Mouse (Mus musculus): ENCODE measurements around the gene Prr36.

Gene Prr36

DNA sequence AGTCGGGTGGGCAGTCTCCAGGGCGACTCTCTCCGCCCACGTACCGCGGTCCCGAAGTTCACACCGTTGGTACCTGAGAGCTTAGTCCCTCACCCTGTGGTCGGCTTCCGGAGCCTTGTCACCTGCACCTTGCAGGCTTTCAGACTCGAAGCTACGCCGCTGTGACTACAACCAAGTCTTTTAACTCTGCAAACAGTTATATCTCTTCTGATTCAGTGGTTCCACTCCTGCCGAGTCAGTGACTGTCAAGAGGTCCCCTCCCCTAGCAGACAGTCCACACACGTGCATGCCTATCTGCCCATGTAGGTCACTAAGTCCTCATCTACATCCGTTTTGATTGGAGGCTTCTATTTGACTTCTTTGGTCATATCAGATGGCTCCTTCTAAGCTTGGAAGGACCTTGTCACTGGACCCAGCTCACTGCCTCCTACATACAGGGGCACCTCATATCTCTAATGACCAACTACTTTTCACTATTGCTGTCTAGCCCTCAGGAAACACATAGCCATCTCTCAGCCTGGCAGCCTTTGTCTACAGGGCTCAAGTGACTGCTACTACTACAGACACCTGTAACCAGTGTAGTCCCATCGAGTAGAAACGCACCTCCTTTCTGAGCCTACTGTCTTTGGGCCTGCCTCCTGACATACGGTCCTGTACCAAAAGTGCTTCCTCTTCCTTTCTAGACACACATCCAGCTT, 22.1 kb upstream of the Prr36 start:
- no peak for DNase-seq (ENCODE audit: low spot score)

DNA sequence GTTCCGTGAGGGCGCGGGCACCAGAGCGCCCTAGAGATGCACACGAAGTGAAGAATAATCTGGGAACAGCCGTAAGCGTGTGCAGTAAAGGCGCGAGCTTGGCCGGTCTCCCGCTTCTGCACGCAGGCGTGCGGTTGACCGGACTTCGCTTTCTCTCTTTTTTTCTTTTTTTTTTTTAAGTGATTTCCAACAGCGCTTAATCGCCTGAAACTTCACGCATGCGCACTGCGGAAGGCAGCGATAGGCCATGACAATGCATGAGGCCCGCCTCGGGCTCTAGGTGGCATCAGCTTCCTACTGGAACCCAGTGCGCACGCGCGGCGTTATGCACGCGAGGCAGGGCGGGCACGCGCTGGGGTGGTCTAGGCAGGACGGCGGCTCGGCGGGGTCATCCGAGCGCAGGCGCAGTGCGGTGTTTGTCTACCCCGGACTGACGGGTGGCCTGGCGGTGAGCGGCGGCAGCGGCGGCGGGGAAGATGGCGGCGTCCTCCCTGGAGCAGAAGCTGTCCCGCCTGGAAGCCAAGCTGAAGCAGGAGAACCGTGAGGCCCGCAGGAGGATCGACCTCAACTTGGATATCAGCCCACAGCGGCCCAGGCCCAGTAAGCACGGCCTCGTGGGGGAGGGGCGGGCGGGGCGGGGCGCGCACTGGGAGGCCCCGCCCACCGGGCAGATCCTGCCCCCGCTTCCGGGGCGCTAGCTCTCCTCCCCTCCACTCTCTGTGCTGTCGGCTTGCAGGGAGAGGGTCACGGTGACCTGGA, 21.4 kb upstream of the Prr36 start, which contains the start of the genes Map2k7 and Gm49320:
TSS of gene Map2k7 (plus strand) at position 307 of the 759 bp plus-strand sequence.
TSS of gene Gm49320 (plus strand) at position 432 of the 759 bp plus-strand sequence.
- DNase-seq (ENCODE audit: low spot score): peak; percentile 100

GRCm38 (mm10) chr8:4237814-4238433, 20.7 kb upstream of the Prr36 start:
- DNase-seq (ENCODE audit: low spot score): no peak

- no peak for DNase-seq (ENCODE audit: low spot score)
Observed at GRCm38 (mm10) chr8:4230612-4231351, 13.5 kb upstream of the Prr36 start.

DNA sequence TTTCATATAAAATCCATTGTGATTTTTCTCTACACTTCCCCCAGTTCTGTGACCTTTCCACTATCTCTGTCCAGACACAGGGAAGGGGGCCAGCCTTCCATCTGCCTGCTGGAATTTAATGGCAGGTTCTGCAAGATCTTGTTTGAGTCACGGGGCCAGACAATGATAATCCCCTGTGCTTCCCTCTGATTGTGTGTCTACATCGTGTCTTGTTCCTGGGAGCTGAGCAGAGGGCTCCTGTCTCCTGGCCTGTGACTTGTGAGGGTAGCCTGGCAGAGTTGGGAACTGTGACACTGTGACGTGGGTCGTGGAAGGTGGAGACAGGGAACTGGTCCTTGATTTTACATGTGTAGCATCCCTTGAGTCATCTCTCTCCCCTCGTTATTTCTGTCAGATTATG, 12.5 kb upstream of the Prr36 start:
- DNase-seq (ENCODE audit: low spot score): no peak

- DNase-seq (ENCODE audit: low spot score): no peak
Observed at GRCm38 (mm10) chr8:4227919-4228318, 10.7 kb upstream of the Prr36 start.

- no peak for DNase-seq (ENCODE audit: low spot score)
Observed at GRCm38 (mm10) chr8:4226739-4227347, 9.6 kb upstream of the Prr36 start, which contains the start of gene Lrrc8e. Gene Lrrc8e, plus strand, starts transcription at chr8:4226827.

DNA sequence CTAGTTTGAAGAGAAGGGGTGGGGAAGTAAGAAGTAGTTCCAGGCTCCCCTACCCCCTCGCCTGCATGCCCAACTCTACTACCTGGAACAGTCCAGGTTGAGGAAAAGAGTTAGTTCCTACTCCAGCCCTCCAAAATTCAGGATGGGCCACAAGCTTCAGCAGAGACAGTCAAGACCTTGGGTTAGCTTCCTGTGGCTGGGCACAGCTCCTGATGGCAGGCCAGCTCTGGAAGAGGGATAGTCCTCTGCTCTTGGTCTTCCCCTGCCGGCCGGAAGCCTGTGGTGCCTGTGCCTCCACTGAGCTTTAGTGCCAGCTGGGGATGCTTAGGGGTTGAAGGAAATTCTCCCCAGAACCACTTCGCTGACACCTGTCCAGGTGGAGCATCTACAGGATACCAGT, 9.1 kb upstream of the Prr36 start:
- DNase-seq (ENCODE audit: low spot score): no peak

- DNase-seq (ENCODE audit: low spot score): no peak
Observed at GRCm38 (mm10) chr8:4222059-4222458, 4.8 kb upstream of the Prr36 start.

GRCm38 (mm10) chr8:4219617-4220016, 2.4 kb upstream of the Prr36 start:
- no peak for DNase-seq (ENCODE audit: low spot score)

DNA sequence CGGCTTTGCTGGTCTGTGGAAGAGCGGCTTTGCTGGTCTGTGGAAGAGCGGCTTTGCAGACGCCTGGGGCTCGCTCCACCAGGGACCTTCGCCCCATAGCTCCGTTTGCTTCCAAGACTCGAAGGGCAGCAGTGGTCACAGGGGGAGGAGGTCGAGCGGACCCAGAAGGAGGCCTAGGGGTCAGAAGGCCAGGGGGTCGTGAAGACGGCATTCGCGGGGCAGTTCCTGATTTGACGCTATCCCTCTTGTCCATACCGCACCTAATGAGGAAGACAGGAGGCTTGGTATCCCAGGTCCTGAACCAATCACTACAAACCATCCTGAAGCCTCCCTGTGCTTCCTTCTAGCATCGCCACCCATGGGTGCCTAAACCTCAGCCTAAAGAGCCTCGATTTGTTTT, 963 bp downstream of the Prr36 start:
- no peak for DNase-seq (ENCODE audit: low spot score)

DNA sequence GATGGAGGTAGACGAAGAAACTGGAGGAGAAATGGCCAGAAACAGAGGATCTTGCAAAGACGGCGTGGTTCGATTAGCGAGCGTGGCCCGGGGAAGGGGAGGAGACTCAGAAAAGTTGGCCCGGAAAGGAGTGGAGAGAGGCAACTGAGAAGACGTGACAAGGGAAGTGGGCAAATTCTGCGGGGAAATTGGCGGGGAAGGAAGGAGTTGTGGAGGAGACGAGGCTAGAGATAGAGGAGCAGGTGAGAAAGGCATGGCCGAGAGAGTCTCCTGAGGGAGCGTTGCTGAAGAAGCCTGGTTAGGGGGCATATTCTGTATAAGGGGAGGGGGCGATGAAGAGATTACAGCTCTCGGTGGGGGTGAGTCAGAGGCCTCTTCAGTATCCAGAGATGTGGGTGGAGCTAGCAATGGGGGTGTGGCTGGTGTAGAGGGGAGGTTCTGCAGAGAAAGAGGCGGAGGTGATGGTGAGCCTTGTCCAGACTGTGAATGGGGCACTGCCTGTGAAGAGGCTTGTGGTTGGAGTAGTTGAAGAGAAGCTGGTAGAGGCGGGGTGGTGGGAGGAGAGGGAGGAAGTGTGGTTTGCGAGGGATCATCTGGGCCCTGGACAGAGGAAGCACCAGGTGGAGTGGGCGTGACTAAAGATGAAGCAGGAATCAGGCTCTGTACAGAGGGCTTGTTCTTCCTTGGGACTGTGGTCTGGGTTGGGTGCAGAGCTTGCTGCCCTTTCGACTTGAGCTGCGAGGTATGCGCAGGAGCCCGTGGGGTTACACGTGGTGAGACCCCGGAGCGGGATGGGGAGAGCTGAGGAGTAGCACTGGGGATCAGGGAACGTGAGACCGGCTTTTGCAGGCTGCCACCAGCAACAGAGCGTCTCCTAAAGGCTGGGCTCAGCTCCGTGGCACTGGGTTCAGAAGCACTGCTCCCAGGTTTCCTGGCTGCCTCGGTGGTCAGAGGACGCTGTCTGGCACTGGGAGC, 3.0 kb downstream of the Prr36 start:
- no peak for DNase-seq (ENCODE audit: low spot score)

- no peak for DNase-seq (ENCODE audit: low spot score)
Observed at GRCm38 (mm10) chr8:4213210-4214005, 3.9 kb downstream of the Prr36 start.

- no peak for DNase-seq (ENCODE audit: low spot score)
Observed at GRCm38 (mm10) chr8:4212809-4213209, 4.5 kb downstream of the Prr36 start.

DNA sequence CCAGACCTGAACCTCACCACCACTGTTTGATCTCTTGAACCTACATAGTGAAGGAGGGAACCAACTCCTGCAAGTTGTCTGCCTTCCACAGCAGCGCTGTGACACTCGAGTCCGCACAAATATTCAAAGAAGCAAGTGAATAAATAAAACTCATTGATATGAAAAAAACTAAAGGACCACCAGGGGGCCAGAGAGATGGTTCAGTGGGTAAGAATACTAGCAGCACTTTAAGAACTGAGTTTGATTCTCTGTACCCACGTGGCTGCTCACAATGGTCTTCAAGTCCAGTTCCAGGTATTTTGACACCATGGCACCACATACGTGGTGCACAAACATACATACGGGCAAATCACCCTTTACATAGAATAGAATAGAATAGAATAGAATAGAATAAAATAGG, 6.2 kb downstream of the Prr36 start:
- DNase-seq (ENCODE audit: low spot score): no peak

DNA sequence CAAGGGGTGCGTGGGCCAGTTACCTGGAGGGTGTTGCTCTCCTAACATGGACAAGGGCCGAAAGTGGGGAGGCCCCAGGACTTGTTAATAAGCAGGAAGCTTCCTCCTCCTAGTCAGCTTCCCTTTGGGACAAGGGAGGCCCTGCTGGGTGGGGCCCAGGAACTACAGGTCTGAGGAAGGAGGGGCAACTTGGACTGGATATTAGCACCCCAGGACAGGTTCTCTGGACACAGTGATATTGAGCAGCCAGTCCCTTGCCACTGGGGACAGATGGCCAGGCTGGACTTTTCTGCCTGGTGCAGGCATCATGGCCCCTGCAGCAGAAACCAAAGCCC, 10.3 kb downstream of the Prr36 start:
- no peak for DNase-seq (ENCODE audit: low spot score)

DNA sequence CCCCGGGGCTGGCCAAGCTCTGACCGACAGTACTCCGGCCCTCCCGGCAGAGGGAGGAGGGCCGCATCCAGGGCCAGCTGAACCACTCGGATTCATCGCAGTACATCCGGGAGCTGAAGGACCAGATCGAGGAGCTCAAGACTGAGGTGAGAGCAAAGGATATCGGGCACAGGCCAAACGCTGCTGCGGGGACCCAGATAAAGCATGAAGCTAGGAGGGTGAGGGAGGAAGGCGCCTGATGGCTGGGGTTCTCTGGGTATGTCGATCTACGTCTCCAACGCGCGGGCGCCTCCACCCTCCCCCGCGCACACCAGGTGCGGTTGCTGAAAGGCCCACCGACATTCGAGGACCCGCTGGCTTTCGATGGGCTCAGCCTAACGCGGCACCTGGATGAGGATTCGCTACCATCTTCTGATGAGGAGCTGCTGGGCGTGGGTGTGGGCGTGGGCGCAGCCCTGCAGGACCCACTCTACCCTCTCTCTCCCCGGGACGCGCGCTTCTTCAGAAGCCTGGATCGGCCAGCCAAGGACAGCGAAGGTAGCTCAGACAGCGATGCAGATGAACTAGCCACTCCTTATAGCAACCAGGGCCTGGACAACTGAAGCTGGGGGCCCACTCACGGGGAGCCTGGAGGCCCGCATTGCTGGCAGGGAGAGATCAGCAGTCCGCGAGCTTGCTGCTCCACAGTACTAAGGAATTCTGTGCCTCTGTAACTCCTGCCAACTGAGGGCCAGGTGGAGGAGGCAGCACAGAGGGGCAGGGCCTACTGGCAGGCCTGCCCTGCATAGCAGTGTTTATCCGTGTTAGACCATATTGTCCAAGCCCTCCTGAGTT, 10.9 kb downstream of the Prr36 start:
- DNase-seq (ENCODE audit: low spot score): no peak

DNA sequence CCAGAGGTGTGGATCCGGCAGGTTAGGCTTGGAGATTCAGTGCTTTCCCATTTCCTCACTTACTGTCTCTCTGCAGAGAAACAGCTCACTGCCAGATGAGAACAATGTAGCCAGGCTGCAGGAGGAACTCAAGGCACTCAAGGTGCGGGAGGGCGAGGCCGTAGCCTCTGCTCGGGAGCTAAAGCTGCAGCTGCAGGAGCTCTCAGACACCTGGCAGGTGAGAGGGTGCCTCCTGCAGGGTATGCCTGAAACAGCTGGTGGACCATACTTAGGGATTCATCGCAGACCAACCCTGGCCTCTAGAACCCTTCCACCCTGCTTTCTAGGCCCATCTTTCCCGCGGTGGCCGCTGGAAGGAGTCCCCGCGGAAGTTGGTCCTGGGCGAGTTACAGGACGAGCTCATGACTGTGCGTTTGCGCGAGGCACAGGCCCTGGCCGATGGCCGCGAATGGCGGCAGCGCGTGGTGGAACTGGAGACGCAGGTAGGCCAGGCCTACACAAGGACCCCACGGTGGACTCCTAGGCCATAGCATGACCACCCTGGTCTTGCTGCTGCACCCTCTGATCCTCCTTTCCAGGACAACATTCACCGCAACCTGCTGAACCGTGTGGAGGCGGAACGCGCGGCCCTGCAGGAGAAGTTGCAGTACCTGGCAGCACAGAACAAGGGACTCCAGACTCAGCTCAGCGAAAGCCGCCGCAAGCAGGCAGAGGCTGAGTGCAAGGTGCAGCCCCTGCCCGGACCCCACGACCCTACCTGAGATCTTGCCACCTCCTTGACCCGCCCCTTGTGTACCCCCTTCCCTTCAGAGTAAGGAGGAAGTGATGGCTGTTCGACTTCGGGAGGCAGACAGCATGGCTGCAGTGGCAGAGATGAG, 11.8 kb downstream of the Prr36 start:
- DNase-seq (ENCODE audit: low spot score): no peak

Data from adipocyte (in vitro differentiated cells).